Mouse (Mus musculus): Measurements from ENCODE around the gene Ciapin1. TPM values are rescaled to one million over a fixed set of nuclear protein-coding genes. Genes with fewer than 3 reads are reported as not detected.

Ciapin1 gene
- polyA plus RNA-seq, 1 experiment from 2014 or later = 72.7 TPM

DNA sequence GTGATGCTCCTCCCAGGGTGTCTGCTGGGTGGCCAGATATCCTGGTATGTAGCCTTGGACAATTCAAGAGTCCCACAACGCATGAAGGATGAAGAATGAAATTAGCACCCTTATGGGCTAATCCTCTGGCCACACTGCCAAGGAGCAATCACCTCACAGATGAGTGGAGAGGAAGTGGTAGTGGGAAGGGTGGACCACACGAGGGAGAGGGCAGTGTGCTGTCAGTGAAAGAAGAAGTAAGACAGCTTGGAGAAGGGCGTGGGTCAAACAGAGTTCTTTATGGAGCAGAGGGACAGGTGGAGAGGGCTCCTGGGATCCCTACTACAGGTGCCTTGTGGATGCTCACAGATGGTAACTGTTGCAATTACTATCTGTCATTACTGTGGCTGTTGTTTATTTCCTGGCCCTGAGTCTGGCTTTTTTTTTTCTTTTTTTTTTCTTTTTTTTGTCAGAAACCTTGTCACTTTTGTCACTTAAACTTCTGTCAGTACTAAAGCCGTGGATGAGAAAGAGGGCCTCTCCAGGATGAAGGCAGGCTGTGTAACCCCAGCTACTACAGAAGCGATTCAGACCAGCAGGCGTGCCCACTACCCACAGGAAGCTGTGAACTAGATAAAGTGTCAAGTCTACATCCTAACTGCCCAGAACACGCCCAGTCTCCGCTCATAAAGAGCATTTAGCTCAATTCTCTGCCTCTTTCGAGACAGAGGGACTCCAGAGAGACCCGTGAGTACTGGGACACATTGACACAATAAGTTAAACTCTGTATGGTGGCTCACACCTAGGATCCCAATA, 33.4 kb downstream of the Ciapin1 start:
- WGBS = 66% methylated on average over 10 of the region's 10 CpGs
- Histone ChIP-seq H3K27ac (replicated peaks in 1 of 2; ENCODE audit: control insufficient read depth in 1 of 2, insufficient read depth in 1 of 2, low read depth in 2 of 2, low read length in 2 of 2) (no peak overlapping the region), H3K9me3 (ENCODE audit: control insufficient read depth, low read length) (no peaks in the 10 kb centered on the region)

DNA sequence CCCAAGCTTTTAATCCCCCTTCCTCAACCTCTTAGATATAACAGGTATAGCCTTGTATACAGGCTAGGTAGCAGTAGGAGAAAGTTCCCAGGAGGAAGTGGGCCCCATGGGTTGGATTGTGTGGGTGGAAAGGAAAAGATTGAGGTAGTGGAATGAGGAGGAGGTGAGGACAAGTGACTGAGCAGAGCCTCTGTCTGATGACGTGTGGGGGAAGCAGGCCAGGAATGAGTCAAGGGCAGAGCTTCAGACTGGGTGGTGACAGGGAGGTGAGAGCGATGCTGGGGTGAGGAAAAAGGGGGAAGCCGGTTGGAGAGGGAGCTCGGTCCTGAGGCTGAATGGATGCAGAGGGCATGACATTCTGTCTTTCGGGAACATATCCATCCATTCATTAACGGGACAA, 34.6 kb downstream of the Ciapin1 start:
- Histone ChIP-seq H3K4me2 (ENCODE audit: low read length) (no peak overlapping the region), H3K27me3 (ENCODE audit: control insufficient read depth, insufficient read depth, low read length) (no peaks in the 10 kb centered on the region), H3K4me1 (ENCODE audit: control insufficient read depth in 2 of 2, insufficient read depth in 2 of 2, low read length in 2 of 2) (peaks cover 8 to 20% of the 10 kb centered on the region in 2 experiments; a peak in 3 of 4 replicates), H3K27ac (replicated peaks in 1 of 2; ENCODE audit: control insufficient read depth in 1 of 2, insufficient read depth in 1 of 2, low read depth in 2 of 2, low read length in 2 of 2) (no peak overlapping the region), H3K9ac (ENCODE audit: low read length) (no peak overlapping the region), H3K36me3 (ENCODE audit: control insufficient read depth, insufficient read depth, low read length) (no peaks in the 10 kb centered on the region), H3K9me3 (ENCODE audit: control insufficient read depth, low read length) (no peaks in the 10 kb centered on the region), H3K4me3 (ENCODE audit: control insufficient read depth in 1 of 2, insufficient read depth in 1 of 2, low read depth in 1 of 2, low read length in 2 of 2) (no peak overlapping the region)
- ATAC-seq (ENCODE audit: insufficient number of reproducible peaks, insufficient read depth, low FRiP score, low read depth) = no peak
- WGBS = 13% methylated on average over 6 of the region's 6 CpGs

More for the DNA sequence above, 33.4 kb downstream of the Ciapin1 start:
- H3K9ac ChIP-seq (ENCODE audit: low read length) = no peak overlapping the region
- peaks cover 8 to 20% of the 10 kb centered on the region in 2 experiments; a peak in 3 of 4 replicates for H3K4me1 ChIP-seq (ENCODE audit: control insufficient read depth in 2 of 2, insufficient read depth in 2 of 2, low read length in 2 of 2)
- no peaks in the 10 kb centered on the region for H3K36me3 ChIP-seq (ENCODE audit: control insufficient read depth, insufficient read depth, low read length)
- H3K4me3 ChIP-seq (ENCODE audit: control insufficient read depth in 1 of 2, insufficient read depth in 1 of 2, low read depth in 1 of 2, low read length in 2 of 2) = no peak overlapping the region
- no peak for ATAC-seq (ENCODE audit: insufficient number of reproducible peaks, insufficient read depth, low FRiP score, low read depth)
- H3K27me3 ChIP-seq (ENCODE audit: control insufficient read depth, insufficient read depth, low read length) = no peaks in the 10 kb centered on the region
- no peak overlapping the region for H3K4me2 ChIP-seq (ENCODE audit: low read length)

DNA sequence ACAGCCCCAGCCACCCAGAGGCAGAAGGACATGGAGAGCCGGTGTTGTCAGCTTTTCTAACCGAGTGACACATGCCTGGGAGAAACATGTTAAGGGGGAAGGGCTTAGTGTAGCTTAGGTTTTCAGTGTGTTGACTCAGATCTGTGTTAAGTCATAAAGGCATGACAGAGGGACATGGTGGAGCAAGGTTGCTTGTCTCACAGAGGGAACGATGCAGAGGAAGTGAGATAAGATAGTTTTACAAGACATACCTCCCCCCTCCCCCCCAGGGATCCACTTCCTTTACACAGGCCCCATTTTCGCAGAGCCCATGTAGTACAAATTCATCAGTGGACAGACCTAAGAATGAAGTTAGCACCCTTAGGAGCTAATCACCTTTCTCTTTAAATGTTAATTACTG, 35.8 kb downstream of the Ciapin1 start:
- no peak for ATAC-seq (ENCODE audit: insufficient number of reproducible peaks, insufficient read depth, low FRiP score, low read depth)
- WGBS = 31% methylated on average over 4 of the region's 4 CpGs
- Histone ChIP-seq H3K4me1 (ENCODE audit: control insufficient read depth in 2 of 2, insufficient read depth in 2 of 2, low read length in 2 of 2) (peaks cover 8 to 20% of the 10 kb centered on the region in 2 experiments; a peak in 3 of 4 replicates), H3K27me3 (ENCODE audit: control insufficient read depth, insufficient read depth, low read length) (no peaks in the 10 kb centered on the region), H3K4me2 (ENCODE audit: low read length) (no peak overlapping the region), H3K27ac (replicated peaks in 1 of 2; ENCODE audit: control insufficient read depth in 1 of 2, insufficient read depth in 1 of 2, low read depth in 2 of 2, low read length in 2 of 2) (no peak overlapping the region), H3K4me3 (ENCODE audit: control insufficient read depth in 1 of 2, insufficient read depth in 1 of 2, low read depth in 1 of 2, low read length in 2 of 2) (no peak overlapping the region), H3K36me3 (ENCODE audit: control insufficient read depth, insufficient read depth, low read length) (no peaks in the 10 kb centered on the region), H3K9ac (ENCODE audit: low read length) (no peak overlapping the region), H3K9me3 (ENCODE audit: control insufficient read depth, low read length) (no peaks in the 10 kb centered on the region)

DNA sequence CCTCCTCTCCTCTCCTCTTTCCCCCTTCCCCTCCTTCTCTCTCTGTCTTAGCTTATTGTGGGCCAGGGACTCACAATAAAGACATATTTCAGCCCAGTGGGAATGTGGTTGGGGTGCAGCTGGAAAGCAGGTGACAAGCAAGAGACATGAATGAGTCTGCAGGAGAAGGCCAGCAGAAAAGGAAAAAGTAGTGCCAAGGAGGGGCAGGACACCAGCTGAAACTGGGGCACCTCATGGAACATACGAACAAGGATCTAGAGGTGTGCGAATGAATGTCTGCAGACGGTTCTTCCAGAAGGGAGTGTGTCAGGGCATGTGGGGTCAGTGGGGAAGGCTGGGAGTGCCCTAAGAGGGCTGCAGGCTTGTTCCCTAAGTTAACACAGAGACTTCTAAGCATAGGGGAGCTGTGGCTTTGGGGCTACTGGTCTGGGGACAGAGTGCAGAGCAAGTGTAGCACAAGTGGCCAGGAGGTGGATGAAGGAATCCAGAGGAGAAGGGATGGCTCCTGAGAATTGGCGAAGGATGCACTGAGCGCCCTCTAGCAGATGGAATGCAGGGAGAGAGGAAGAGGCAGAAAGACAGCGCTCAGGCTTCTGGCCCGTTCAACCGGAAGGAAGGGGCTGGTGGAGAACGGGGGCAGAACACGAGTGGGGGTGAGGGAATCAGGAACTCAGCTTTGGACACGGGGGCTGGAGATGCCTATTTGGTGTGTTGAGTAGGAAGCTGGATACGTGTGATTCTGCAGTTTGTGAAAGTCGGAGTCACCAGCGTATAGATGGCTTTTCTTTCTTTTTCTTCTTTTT, 36.7 kb downstream of the Ciapin1 start:
- WGBS = 40% methylated on average over 14 of the region's 14 CpGs
- Histone ChIP-seq H3K27me3 (ENCODE audit: control insufficient read depth, insufficient read depth, low read length) (no peaks in the 10 kb centered on the region), H3K4me1 (ENCODE audit: control insufficient read depth in 2 of 2, insufficient read depth in 2 of 2, low read length in 2 of 2) (peaks cover 8 to 20% of the 10 kb centered on the region in 2 experiments; a peak in 3 of 4 replicates), H3K9me3 (ENCODE audit: control insufficient read depth, low read length) (no peaks in the 10 kb centered on the region), H3K36me3 (ENCODE audit: control insufficient read depth, insufficient read depth, low read length) (no peaks in the 10 kb centered on the region), H3K4me2 (ENCODE audit: low read length) (peak overlapping the region; percentile 25; the same call in 1 of the 2 replicates), H3K27ac (replicated peaks in 1 of 2; ENCODE audit: control insufficient read depth in 1 of 2, insufficient read depth in 1 of 2, low read depth in 2 of 2, low read length in 2 of 2) (no peak overlapping the region), H3K4me3 (ENCODE audit: control insufficient read depth in 1 of 2, insufficient read depth in 1 of 2, low read depth in 1 of 2, low read length in 2 of 2) (no peak overlapping the region), H3K9ac (ENCODE audit: low read length) (no peak overlapping the region)
- no peak for ATAC-seq (ENCODE audit: insufficient number of reproducible peaks, insufficient read depth, low FRiP score, low read depth)

DNA sequence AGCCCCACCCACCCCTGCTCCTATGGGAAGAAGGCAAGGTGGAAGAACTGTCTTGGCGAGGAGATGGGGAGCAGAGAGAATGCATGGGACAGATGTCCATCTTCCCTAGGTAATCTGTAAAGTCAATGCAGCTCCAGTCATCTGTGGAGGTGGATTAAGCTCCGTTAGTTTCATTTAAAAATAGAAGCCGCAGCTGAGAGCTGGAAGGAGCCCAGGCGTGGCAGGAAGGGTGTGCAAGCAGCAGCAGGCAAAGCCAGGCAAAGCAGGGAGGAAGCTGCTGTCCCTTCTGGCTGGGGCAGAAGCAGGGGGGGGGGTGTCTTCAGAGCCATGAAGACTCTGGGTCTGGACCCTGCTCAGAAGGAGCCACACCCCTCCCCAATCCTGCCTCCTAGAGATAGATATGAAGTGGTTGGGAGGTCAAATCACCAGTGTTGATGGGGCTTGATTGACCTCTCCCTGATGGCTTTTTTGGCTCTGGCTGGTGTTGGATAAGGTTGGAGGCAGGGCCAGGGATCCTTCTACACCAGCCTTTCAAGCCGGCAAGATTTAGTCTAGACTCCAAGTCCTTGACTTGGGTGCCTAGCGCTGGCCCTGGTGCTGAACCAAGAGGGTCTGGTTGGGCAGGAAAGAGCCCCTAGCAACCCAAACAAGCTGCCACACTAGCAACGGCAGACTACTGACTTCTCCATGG, 37.7 kb downstream of the Ciapin1 start:
- WGBS = 47% methylated on average over 7 of the region's 7 CpGs
- H3K27me3 ChIP-seq (ENCODE audit: control insufficient read depth, insufficient read depth, low read length) = no peaks in the 10 kb centered on the region
- no peak overlapping the region for H3K27ac ChIP-seq (replicated peaks in 1 of 2; ENCODE audit: control insufficient read depth in 1 of 2, insufficient read depth in 1 of 2, low read depth in 2 of 2, low read length in 2 of 2)

DNA sequence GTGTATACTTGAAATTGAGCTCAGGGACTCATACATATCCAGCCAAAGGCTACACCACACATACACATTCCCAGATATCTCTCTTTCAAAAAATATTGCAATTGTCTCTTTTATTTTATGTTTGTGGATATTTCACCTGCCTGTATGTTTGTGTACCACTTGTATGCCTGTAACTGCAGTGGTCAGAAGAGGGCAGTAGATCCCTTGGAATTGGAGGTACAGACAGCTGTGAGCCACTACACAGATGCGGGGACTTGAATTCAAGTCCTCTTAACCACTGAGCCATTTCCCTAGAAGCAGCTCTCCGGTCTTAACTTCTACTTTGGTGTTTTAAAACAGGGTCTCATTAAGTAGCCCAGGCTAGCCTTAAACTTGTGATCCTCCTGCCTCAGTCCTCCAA, 43.4 kb downstream of the Ciapin1 start:
- Histone ChIP-seq H3K27ac (replicated peaks in 1 of 2; ENCODE audit: control insufficient read depth in 1 of 2, insufficient read depth in 1 of 2, low read depth in 2 of 2, low read length in 2 of 2) (no peak overlapping the region), H3K27me3 (ENCODE audit: control insufficient read depth, insufficient read depth, low read length) (no peaks in the 10 kb centered on the region), H3K4me2 (ENCODE audit: low read length) (no peak overlapping the region), H3K9ac (ENCODE audit: low read length) (no peak overlapping the region), H3K36me3 (ENCODE audit: control insufficient read depth, insufficient read depth, low read length) (no peaks in the 10 kb centered on the region), H3K4me1 (ENCODE audit: control insufficient read depth in 2 of 2, insufficient read depth in 2 of 2, low read length in 2 of 2) (no peaks in the 10 kb centered on the region), H3K4me3 (ENCODE audit: control insufficient read depth in 1 of 2, insufficient read depth in 1 of 2, low read depth in 1 of 2, low read length in 2 of 2) (no peak overlapping the region), H3K9me3 (ENCODE audit: control insufficient read depth, low read length) (no peaks in the 10 kb centered on the region)
- no peak for ATAC-seq (ENCODE audit: insufficient number of reproducible peaks, insufficient read depth, low FRiP score, low read depth)
- 97% methylated on average over 2 of the region's 2 CpGs for WGBS

More for the DNA sequence above, 37.7 kb downstream of the Ciapin1 start:
- no peak overlapping the region for H3K9ac ChIP-seq (ENCODE audit: low read length)
- H3K4me3 ChIP-seq (ENCODE audit: control insufficient read depth in 1 of 2, insufficient read depth in 1 of 2, low read depth in 1 of 2, low read length in 2 of 2) = no peak overlapping the region
- H3K4me1 ChIP-seq (ENCODE audit: control insufficient read depth in 2 of 2, insufficient read depth in 2 of 2, low read length in 2 of 2) = peaks cover 8 to 20% of the 10 kb centered on the region in 2 experiments; a peak in 3 of 4 replicates
- H3K4me2 ChIP-seq (ENCODE audit: low read length) = no peak overlapping the region
- no peaks in the 10 kb centered on the region for H3K36me3 ChIP-seq (ENCODE audit: control insufficient read depth, insufficient read depth, low read length)
- ATAC-seq (ENCODE audit: insufficient number of reproducible peaks, insufficient read depth, low FRiP score, low read depth) = no peak
- no peaks in the 10 kb centered on the region for H3K9me3 ChIP-seq (ENCODE audit: control insufficient read depth, low read length)

DNA sequence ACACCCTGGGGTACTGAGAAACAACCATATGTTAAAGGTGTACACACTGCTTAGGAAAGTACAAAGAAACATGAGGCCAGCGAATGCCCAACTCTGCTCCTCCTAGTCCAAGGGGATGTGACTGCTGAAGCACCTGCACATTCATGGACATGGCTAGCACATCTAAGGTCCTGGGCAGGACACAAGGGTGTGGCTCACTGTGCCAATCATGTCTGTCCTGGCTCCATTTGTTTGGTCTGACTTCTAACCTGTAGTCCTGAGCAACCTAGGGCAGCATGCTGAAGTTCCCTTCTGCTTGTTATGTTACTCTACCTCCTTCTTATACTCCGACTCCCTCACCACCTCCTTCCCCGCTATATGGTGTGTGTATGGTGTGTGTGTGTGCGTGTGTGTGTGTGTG, 43.8 kb downstream of the Ciapin1 start:
- Histone ChIP-seq H3K27me3 (ENCODE audit: control insufficient read depth, insufficient read depth, low read length) (no peaks in the 10 kb centered on the region), H3K9ac (ENCODE audit: low read length) (no peak overlapping the region), H3K4me3 (ENCODE audit: control insufficient read depth in 1 of 2, insufficient read depth in 1 of 2, low read depth in 1 of 2, low read length in 2 of 2) (no peak overlapping the region), H3K9me3 (ENCODE audit: control insufficient read depth, low read length) (no peaks in the 10 kb centered on the region), H3K36me3 (ENCODE audit: control insufficient read depth, insufficient read depth, low read length) (no peaks in the 10 kb centered on the region), H3K27ac (replicated peaks in 1 of 2; ENCODE audit: control insufficient read depth in 1 of 2, insufficient read depth in 1 of 2, low read depth in 2 of 2, low read length in 2 of 2) (no peak overlapping the region), H3K4me1 (ENCODE audit: control insufficient read depth in 2 of 2, insufficient read depth in 2 of 2, low read length in 2 of 2) (no peaks in the 10 kb centered on the region), H3K4me2 (ENCODE audit: low read length) (no peak overlapping the region)
- WGBS = 85% methylated on average over 4 of the region's 4 CpGs
- ATAC-seq (ENCODE audit: insufficient number of reproducible peaks, insufficient read depth, low FRiP score, low read depth) = no peak
